Mouse (Mus musculus) C2C12 (cell line): ENCODE measurements at regions not wholly inside any gene's neighbourhood (a gene's known extent, or its start where the extent isn't known, plus 50 kb on each side); places are given as distances from the start of the nearest gene placed in this dataset.
"Not testable (repeated sequence)": the region's sequence is repeated elsewhere in the genome, so short reads cannot be mapped to it uniquely, and the experiment has no call there.

Source experiments
- H3K27me3 ChIP-seq: one replicate; pipeline ENCODE4 v1.6.1; 2011; ENCODE audit not compliant: control insufficient read depth, insufficient read depth, insufficient read length
- H3K36me3 ChIP-seq: one replicate; pipeline ENCODE4 v1.6.1; 2011; ENCODE audit not compliant: control insufficient read depth, insufficient read depth
- H3K4me3 ChIP-seq: one replicate; pipeline ENCODE4 v1.5.1; 2011; ENCODE audit warnings: mild to moderate bottlenecking, control low read depth; ENCODE audit not compliant: poor library complexity, insufficient read depth, severe bottlenecking
- H3K79me2 ChIP-seq: one replicate; pipeline ENCODE4 v1.6.1; 2011; ENCODE audit not compliant: control insufficient read depth, insufficient read depth
- H3K79me3 ChIP-seq: one replicate; pipeline ENCODE4 v1.6.1; 2011; ENCODE audit warnings: low read depth, control low read depth
- H3ac ChIP-seq: one replicate; pipeline ENCODE3; 2011; ENCODE audit warnings: low read depth; ENCODE audit not compliant: control insufficient read depth, insufficient read length
- CEBPB ChIP-seq: IDR thresholded peaks from one replicate; pipeline ENCODE4 v1.6.1; 2011; ENCODE audit warnings: low read depth, mild to moderate bottlenecking, control low read depth, moderate library complexity
- CTCF ChIP-seq: IDR thresholded peaks from one replicate; pipeline ENCODE4 v1.5.1; 2011; ENCODE audit not compliant: control insufficient read depth, insufficient read depth, insufficient read length
- FOSL1 ChIP-seq: IDR thresholded peaks from one replicate; pipeline ENCODE4 v1.8.0; 2011; ENCODE audit warnings: mild to moderate bottlenecking, low read length; ENCODE audit not compliant: poor library complexity, insufficient read depth, severe bottlenecking
- MAX ChIP-seq: IDR thresholded peaks from one replicate; pipeline ENCODE4 v1.6.1; 2011; ENCODE audit warnings: mild to moderate bottlenecking, control low read depth
- MYOD1 ChIP-seq: IDR thresholded peaks from one replicate; pipeline ENCODE4 v1.6.1; 2011; ENCODE audit warnings: low read depth; ENCODE audit not compliant: control insufficient read depth, insufficient read length
- MYOG ChIP-seq: IDR thresholded peaks from one replicate; pipeline ENCODE4 v1.6.1; 2011; ENCODE audit not compliant: control insufficient read depth, insufficient read length; ENCODE audit errors: extremely low read depth
- USF1 ChIP-seq: IDR thresholded peaks from one replicate; pipeline ENCODE4 v1.6.1; 2011; ENCODE audit warnings: low read depth, mild to moderate bottlenecking, control low read depth, moderate library complexity

GRCm38 (mm10) chr12:8398852-8399251, 85.6 kb downstream of the Hs1bp3 start:
- Histone ChIP-seq H3K79me3 (no peaks in the 10 kb centered on the region), H3ac (no peak overlapping the region), H3K36me3 (no peaks in the 10 kb centered on the region), H3K4me3 (no peak overlapping the region), H3K27me3 (no peaks in the 10 kb centered on the region), H3K79me2 (no peaks in the 10 kb centered on the region)
- no peak for TF ChIP-seq MYOG
- no peak for TF ChIP-seq CTCF
- TF ChIP-seq MYOD1: no peak
- no peak for TF ChIP-seq FOSL1
- no peak for TF ChIP-seq USF1
- TF ChIP-seq CEBPB: no peak

GRCm38 (mm10) chr12:8396408-8396807, 83.2 kb downstream of the Hs1bp3 start:
- H3K4me3 ChIP-seq, H3K27me3 ChIP-seq, H3K36me3 ChIP-seq, H3K79me3 ChIP-seq, H3K79me2 ChIP-seq, H3ac ChIP-seq: not testable (repeated sequence)

GRCm38 (mm10) chr12:8394894-8395297, 81.7 kb downstream of the Hs1bp3 start:
- Histone ChIP-seq H3K36me3 (no peaks in the 10 kb centered on the region), H3K79me2 (no peaks in the 10 kb centered on the region), H3ac (no peak overlapping the region), H3K4me3 (no peak overlapping the region), H3K79me3 (no peaks in the 10 kb centered on the region), H3K27me3 (no peaks in the 10 kb centered on the region)
- TF ChIP-seq CEBPB (no peak), USF1 (no peak), MYOD1 (no peak), MYOG (no peak), FOSL1 (no peak), MAX (no peak), CTCF (no peak)

- Histone ChIP-seq H3K27me3 (no peaks in the 10 kb centered on the region), H3K4me3 (no peak overlapping the region), H3K79me2 (no peaks in the 10 kb centered on the region), H3K79me3 (no peaks in the 10 kb centered on the region), H3K36me3 (no peaks in the 10 kb centered on the region), H3ac (no peak overlapping the region)
- TF ChIP-seq CTCF (no peak), MYOG (no peak), USF1 (no peak), FOSL1 (no peak), MYOD1 (no peak), CEBPB (no peak), MAX (no peak)
Observed at GRCm38 (mm10) chr12:8393976-8394375, 80.7 kb downstream of the Hs1bp3 start.
